Mouse (Mus musculus) c-Kit-positive CD71-negative TER-119-negative erythroid progenitor cells, embryonic 14.5 days (primary cell): ENCODE results near the gene Rgs12.

Experiments used
- DNase-seq: peaks from one replicate; pipeline ENCODE4 v3.0.0-alpha.2; 2013; ENCODE audit warnings: low read depth

Gene Rgs12

GRCm38 (mm10) chr5:35033068-35033467, 83.8 kb downstream of the Rgs12 start:
- DNase-seq = no peak

- no peak for DNase-seq
Measured at GRCm38 (mm10) chr5:35033619-35034018, 84.4 kb downstream of the Rgs12 start.

GRCm38 (mm10) chr5:35035141-35035540, 85.9 kb downstream of the Rgs12 start:
- no peak for DNase-seq

GRCm38 (mm10) chr5:35035795-35036194, 86.5 kb downstream of the Rgs12 start:
- DNase-seq = peak; percentile 67

DNA sequence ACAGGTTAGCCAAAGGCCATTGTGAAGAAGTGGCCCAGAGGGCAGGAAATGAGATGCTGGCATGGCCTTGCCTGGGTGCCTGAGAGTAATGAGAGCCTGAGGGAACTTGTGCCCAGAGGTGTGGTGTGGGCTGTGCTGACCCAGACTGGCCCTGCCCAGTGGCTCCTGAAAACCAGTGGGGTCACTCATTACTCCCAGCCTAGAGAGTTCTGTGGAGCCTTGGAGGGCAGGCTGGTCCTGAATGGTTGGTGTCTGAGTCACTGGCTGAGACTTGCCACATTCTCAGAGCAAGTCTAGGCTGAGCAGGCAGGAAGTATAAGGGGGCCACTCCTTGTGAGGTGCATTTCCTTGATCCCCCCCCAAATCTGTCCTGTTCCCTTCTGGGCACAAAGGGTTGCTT, 88.2 kb downstream of the Rgs12 start:
- DNase-seq = no peak

- no peak for DNase-seq
Measured at GRCm38 (mm10) chr5:35041268-35041829, 92.1 kb downstream of the Rgs12 start, which contains the start of gene Hgfac. Gene Hgfac, plus strand, starts transcription at chr5:35041509.

DNA sequence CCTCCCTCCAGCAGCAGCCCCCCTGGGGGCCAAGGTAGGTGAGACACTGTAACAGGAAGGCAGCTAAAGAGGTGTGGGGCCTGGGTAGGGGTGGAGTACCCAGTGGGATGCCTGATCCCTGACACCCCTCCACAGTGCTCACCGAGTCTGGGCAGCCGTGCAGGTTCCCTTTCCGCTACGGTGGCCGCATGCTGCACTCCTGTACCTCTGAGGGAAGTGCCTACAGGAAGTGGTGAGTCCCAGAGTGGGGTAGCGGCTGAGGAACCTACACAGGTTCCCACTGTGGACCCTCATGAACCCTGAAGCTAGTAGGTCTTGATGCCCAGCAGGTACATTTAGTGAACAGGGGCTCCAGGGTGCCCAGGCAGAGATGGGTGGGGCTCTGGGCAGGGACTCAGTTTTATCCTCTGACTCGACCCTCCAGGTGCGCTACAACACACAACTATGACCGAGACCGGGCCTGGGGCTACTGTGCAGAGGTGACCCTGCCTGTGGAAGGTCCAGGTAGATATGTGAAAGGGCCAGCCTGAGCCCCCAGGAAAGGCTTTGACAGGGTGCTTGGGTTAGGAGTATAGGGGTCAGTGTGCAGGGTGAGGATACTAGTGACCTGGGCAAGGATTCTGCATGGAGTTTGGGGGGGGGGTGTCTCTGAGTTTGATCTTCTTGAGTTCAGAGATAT, 93.3 kb downstream of the Rgs12 start:
- DNase-seq = no peak

DNA sequence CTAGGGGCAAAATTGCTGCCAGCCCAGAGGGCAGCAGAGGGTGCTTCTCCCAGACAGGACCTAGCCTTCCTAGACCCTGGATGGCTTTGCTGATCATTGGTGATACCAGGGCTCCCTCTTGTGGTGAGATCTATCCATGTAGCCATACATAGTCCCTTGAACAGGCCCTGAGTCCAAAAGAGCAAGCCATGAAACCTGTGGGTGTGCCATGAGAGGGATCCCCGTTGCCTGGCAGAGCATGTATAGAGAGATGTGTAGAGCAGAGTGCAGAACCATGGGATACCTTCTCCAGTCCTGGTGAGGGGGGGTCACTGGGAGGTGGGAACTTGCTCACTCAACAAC, 93.8 kb downstream of the Rgs12 start:
- peak; percentile 80 for DNase-seq

DNA sequence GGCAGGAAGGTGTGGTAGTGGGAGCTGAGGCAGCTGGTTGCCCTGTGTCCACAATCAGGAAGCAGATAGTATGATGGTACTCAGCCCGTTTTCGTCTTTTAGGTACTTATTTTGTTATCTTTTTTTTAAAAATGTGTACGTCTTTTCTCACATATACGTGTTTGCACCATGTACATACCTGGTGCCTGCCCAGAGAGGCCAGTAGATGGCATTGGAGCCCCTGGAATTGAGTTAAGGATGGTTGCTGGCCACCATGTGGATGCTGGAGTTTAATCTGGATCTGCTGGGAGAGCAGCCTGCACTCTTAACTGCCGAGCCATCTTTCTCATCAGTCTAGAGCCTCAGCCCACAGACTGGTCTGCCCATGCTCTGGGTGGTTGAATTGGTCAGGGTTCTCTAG, 101.3 kb downstream of the Rgs12 start:
- DNase-seq = no peak

- no peak for DNase-seq
Measured at GRCm38 (mm10) chr5:35054628-35055027, 105.4 kb downstream of the Rgs12 start.

DNA sequence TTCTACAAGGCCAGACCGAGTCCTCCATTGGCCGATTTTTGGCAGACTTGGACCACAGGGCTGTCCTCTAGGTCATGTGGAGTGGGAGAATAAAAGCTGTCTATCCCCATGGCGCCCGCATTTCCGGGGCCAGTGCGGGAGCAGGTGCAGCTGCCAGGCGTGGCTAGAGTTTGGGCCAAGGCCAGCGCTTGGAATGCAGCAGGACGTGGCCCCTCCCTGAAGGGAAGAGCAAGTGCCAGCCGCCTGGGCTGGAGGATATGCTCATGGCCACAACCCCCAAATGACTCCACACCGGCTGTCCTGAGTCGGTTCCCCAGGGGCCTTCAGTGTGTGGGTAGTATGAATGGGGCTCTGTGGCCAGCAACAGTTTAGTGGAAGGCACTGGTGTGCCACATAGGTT, 105.8 kb downstream of the Rgs12 start:
- DNase-seq = no peak

DNA sequence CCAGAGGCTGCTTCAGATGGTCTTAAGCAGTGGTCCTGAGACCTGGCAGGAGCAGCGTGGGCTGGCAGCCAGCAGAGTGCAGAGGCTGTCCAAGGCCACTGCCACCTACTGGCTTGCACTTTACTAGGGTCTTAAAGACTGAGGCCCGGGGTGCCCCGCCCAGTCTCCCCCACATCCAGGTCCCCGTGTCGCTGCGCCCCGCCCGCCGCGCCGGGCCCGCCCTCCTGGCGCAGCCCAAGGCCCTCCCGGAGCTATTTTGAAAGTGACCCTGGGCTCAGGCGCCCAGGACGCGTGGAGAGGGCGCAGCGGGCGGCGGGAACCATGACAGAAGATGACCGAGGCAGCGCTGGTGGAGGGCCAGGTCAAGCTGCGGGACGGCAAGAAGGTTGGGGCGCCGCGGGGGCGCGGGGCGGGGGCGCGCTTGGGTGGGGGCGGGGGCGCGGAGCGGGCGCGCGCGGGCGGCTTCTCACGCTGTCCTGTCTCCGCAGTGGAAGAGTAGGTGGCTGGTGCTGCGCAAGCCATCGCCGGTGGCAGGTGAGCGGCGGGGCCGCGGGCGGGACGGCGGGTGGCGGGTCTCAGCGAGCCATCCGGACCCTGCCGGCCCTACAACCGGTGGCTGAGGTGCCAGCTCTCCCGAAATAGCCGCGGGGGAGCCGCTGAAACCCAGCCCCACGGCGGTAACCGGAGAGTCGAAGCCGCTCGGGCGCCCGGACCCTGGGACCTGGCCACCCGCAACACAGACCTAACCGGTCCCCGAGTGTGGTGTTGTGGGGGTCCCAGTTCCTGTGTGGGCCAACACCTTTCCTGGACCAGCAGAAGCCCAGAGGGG, 107.6 kb downstream of the Rgs12 start, which contains the start of gene Dok7:
Dok7 (plus strand) TSS at position 163 of the 829 bp plus-strand sequence.
- no peak for DNase-seq

DNA sequence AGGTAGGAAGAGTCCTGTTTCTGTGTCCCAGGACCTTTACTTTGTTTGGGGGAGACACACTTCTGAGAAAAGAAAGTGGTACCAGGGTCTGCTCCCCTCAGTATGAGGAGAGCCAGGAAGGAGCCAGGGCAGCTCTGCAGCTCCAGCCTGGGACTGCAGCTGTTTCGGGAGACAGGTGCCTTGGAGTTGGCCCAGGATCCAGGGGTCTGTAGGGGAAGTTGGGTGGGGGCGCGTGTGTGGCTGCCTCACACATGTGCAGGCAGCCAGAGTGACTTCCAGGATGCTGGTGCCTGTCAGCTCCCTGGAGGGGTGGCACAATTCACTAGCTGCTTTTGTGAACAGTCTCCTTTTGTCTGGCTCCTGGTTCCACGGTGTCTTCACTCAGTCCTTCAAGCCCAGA, 108.3 kb downstream of the Rgs12 start:
- no peak for DNase-seq

GRCm38 (mm10) chr5:35058216-35058615, 109.0 kb downstream of the Rgs12 start:
- no peak for DNase-seq

- DNase-seq = no peak
Measured at GRCm38 (mm10) chr5:35060098-35060497, 110.9 kb downstream of the Rgs12 start.

DNA sequence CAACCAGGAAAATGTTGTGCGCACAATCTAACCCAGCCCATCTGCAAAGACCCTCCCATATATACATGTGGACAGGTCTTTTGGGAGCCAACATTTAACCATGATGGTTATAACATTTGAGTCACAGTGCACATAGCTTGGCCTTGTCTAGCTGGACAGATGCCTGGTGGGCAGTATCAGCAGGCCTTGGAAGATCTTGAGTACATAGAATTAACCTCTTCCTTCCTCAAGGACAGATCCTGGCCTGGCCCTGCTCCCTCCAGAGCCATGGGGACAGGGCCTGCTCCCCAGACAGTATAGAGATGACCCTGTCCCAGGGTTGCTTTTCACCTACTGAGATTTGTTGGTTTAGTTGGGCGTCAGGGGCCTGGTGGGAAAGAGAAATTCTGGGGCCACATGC, 120.6 kb downstream of the Rgs12 start:
- no peak for DNase-seq

GRCm38 (mm10) chr5:35070314-35070713, 121.1 kb downstream of the Rgs12 start:
- no peak for DNase-seq

- no peak for DNase-seq
Measured at GRCm38 (mm10) chr5:35070953-35071352, 121.7 kb downstream of the Rgs12 start.

DNA sequence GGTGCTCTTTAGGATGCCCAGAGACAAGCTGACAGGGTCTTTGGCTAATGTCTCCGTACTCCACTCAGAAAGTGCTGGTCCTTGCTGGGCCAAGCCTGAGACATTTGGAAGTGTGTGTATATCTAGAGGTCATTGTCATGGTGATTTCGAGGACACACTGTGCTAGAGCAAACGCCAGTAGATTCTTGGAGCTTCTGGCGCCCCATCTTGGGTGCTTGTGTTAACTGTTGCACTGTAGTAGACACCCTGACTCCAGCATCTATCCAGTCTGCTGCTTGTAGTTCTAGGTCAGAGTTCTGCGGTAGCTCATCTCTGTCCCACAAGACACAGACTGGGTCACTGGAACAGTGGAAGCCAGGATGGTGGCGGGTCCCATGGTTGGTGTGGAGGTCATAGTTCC, 122.6 kb downstream of the Rgs12 start:
- DNase-seq = no peak

GRCm38 (mm10) chr5:35073235-35073634, 124.0 kb downstream of the Rgs12 start:
- no peak for DNase-seq

GRCm38 (mm10) chr5:35073992-35074391, 124.7 kb downstream of the Rgs12 start:
- no peak for DNase-seq

DNA sequence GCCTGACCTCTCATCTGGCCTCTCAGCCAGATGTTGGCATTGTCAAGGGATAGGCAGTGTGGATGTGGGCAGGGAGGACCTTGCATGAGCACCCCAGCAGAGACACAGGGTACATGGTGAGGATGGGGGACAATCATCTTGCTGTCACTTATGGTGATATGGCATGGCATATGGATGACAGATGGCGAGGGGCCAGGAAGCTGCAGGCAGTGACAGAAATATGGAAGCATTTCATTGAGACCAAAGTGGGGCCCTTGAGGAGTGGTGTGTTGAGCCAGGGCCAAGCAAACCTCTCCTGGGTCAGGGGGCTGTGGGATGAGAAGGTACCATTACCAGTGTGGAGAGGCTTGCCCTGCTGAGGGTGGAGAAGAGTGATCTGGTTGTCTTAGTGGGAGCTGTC, 127.1 kb downstream of the Rgs12 start:
- no peak for DNase-seq

- no peak for DNase-seq
Measured at GRCm38 (mm10) chr5:35079101-35079500, 129.9 kb downstream of the Rgs12 start.
